Mouse (Mus musculus): ENCODE measurements around the gene Prdx6b. TPM values are rescaled to one million over a fixed set of nuclear protein-coding genes. Genes with fewer than 3 reads are reported as not detected.

Prdx6b gene
- total RNA-seq (2023) = not detected in 4 replicates

GRCm38 (mm10) chr2:80292172-80292571 is at the start of gene Prdx6b:
Gene Prdx6b, plus strand, starts transcription at chr2:80292472.

GRCm38 (mm10) chr2:80315242-80316161 is 23.2 kb downstream of the Prdx6b start, which contains the start of gene Dnajc10:
Gene Dnajc10, plus strand, starts transcription at chr2:80315466.

Other genes with a start within 250 kb of the Prdx6b start
- gene Pde1a, start 163.0 kb upstream of the Prdx6b start, total RNA-seq (2023) = not detected in 4 replicates
- 35.7 to 41.3 TPM (median 39.1 TPM) in 4 replicates for gene Dnajc10, start 23.0 kb downstream of the Prdx6b start, total RNA-seq (2023)
- not detected in 4 replicates for gene Frzb, start 155.2 kb downstream of the Prdx6b start, total RNA-seq (2023)

All from B cell, adult 62 days (primary cell).